In genomic region chr2:27476303-27477192, GRCm38 (mm10) we compare ENCODE assay signal across 8 mouse cellular contexts. TPM values are rescaled to one million over a fixed set of nuclear protein-coding genes. Genes with fewer than 3 reads are reported as not detected.
A peak's percentile ranks its signal among the peaks of the same experiment; 100 is the strongest.
DNase-seq lines count a peak whose midpoint lies in the region; ATAC-seq lines count a peak whose summit lies in the region.

No protein-coding gene starts in this region.

- H3K9ac ChIP-seq in neural tube, embryonic 11.5 days (ENCODE audit: low read length) = peak overlapping the region; percentile 98
- peak overlapping the region; percentile 68 for H3K9ac ChIP-seq in hindbrain, embryonic 12.5 days
- H3K9ac ChIP-seq in liver, embryonic 16.5 days (ENCODE audit: low read depth, low read length) = peak overlapping the region; percentile 86

- DNase-seq in neural tube, embryonic 11.5 days (ENCODE audit: low spot score) = no peak
- DNase-seq in neural tube, embryonic 10.5 days (ENCODE audit: extremely low spot score, low spot score) = no peak
- no peak for DNase-seq in embryonic facial prominence, embryonic 10.5 days (ENCODE audit: low spot score)
- peak; percentile 51 for DNase-seq in testis, postnatal 10 days (ENCODE audit: low spot score)
- no peak for DNase-seq in urinary bladder, postnatal 25 days (ENCODE audit: low spot score)
- DNase-seq in right cerebral cortex, adult 18-20 months = no peak

- peaks cover 23% of the 10 kb centered on the region for H3K4me1 ChIP-seq in neural tube, embryonic 11.5 days (ENCODE audit: control insufficient read depth, insufficient read depth, low read length)
- peaks cover 39% of the 10 kb centered on the region for H3K4me1 ChIP-seq in embryonic facial prominence, embryonic 10.5 days
- peaks cover 38% of the 10 kb centered on the region for H3K4me1 ChIP-seq in hindbrain, embryonic 12.5 days
- peaks cover 37% of the 10 kb centered on the region for H3K4me1 ChIP-seq in liver, embryonic 16.5 days (ENCODE audit: control insufficient read depth, low read depth, low read length)

- peak overlapping the region; percentile 98 for H3K4me3 ChIP-seq in neural tube, embryonic 11.5 days (ENCODE audit: low read depth, low read length)
- H3K4me3 ChIP-seq in embryonic facial prominence, embryonic 10.5 days = peak overlapping the region; percentile 99
- peak overlapping the region; percentile 98 for H3K4me3 ChIP-seq in hindbrain, embryonic 12.5 days
- H3K4me3 ChIP-seq in liver, embryonic 16.5 days (ENCODE audit: low read depth, low read length) = peak overlapping the region; percentile 80

- H3K27ac ChIP-seq in neural tube, embryonic 11.5 days (ENCODE audit: low read depth, low read length) = peak overlapping the region; percentile 76
- H3K27ac ChIP-seq in embryonic facial prominence, embryonic 10.5 days (replicated peaks) = peak overlapping the region; percentile 98
- peak overlapping the region; percentile 91 for H3K27ac ChIP-seq in hindbrain, embryonic 12.5 days
- peak overlapping the region; percentile 96 for H3K27ac ChIP-seq in liver, embryonic 16.5 days (ENCODE audit: low read length)

- peak overlapping the region; percentile 70 for H3K4me2 ChIP-seq in neural tube, embryonic 11.5 days (ENCODE audit: low read depth)
- H3K4me2 ChIP-seq in hindbrain, embryonic 12.5 days (replicated peaks) = peak overlapping the region; percentile 61
- H3K4me2 ChIP-seq in liver, embryonic 16.5 days (ENCODE audit: low read depth, low read length) = peak overlapping the region; percentile 89

- no peak for ATAC-seq in neural tube, embryonic 11.5 days (ENCODE audit: insufficient read depth, low FRiP score, low TSS enrichment)
- ATAC-seq in hindbrain, embryonic 12.5 days (ENCODE audit: low FRiP score) = no peak
- ATAC-seq in liver, embryonic 16.5 days (ENCODE audit: low read depth) = no peak

- no peaks in the 10 kb centered on the region for H3K27me3 ChIP-seq in neural tube, embryonic 11.5 days (ENCODE audit: control insufficient read depth, insufficient read depth, low read length)
- H3K27me3 ChIP-seq in embryonic facial prominence, embryonic 10.5 days (replicated peaks; ENCODE audit: low read depth, poor library complexity, severe bottlenecking) = no peaks in the 10 kb centered on the region
- H3K27me3 ChIP-seq in hindbrain, embryonic 12.5 days = no peaks in the 10 kb centered on the region
- no peaks in the 10 kb centered on the region for H3K27me3 ChIP-seq in liver, embryonic 16.5 days (ENCODE audit: control insufficient read depth, insufficient read depth, low read depth, low read length)

- no peaks in the 10 kb centered on the region for H3K36me3 ChIP-seq in neural tube, embryonic 11.5 days (ENCODE audit: control insufficient read depth, insufficient read depth, low read length)
- peaks cover 21% of the 10 kb centered on the region for H3K36me3 ChIP-seq in embryonic facial prominence, embryonic 10.5 days (replicated peaks)
- H3K36me3 ChIP-seq in hindbrain, embryonic 12.5 days = 0 out of 2 replicates have a peak, but pooled peaks cover 8% of the 10 kb centered on the region
- H3K36me3 ChIP-seq in liver, embryonic 16.5 days (ENCODE audit: control insufficient read depth, insufficient read depth) = no peaks in the 10 kb centered on the region

- no peaks in the 10 kb centered on the region for H3K9me3 ChIP-seq in neural tube, embryonic 11.5 days (ENCODE audit: control insufficient read depth, low read length)
- H3K9me3 ChIP-seq in embryonic facial prominence, embryonic 10.5 days = no peaks in the 10 kb centered on the region
- no peaks in the 10 kb centered on the region for H3K9me3 ChIP-seq in hindbrain, embryonic 12.5 days (replicated peaks)
- H3K9me3 ChIP-seq in liver, embryonic 16.5 days (replicated peaks; ENCODE audit: control insufficient read depth, low read length) = no peaks in the 10 kb centered on the region

- WGBS in neural tube, embryonic 11.5 days = 31% methylated on average over 11 of the region's 11 CpGs
- WGBS in embryonic facial prominence, embryonic 10.5 days = 36% methylated on average over 11 of the region's 11 CpGs
- 30% methylated on average over 11 of the region's 11 CpGs for WGBS in hindbrain, embryonic 12.5 days
- WGBS in liver, embryonic 16.5 days (ENCODE audit: insufficient replicate concordance) = 33% methylated on average over 11 of the region's 11 CpGs

RNA-seq across cellular contexts. Expression of gene Brd3, which starts 30.9 kb away (rescaled TPM):
- polyA plus RNA-seq in neural tube, embryonic 11.5 days (2014; fragmentation: Nextera tagmentation; extraction: Ambion mirVana) = 198 and 204 TPM in 2 replicates
- 189 and 195 TPM in 2 replicates for polyA plus RNA-seq in embryonic facial prominence, embryonic 10.5 days (2016; fragmentation: Nextera tagmentation; extraction: Ambion mirVana)
- polyA plus RNA-seq in hindbrain, embryonic 12.5 days (2016; fragmentation: Nextera tagmentation; extraction: Ambion mirVana) = 134 and 141 TPM in 2 replicates
- 21.5 and 24.3 TPM in 2 replicates for polyA plus RNA-seq in liver, embryonic 16.5 days (2015; fragmentation: Nextera tagmentation; extraction: Ambion mirVana)

RNA-seq across cellular contexts. Expression of gene Brd3os, which starts 34.4 kb away (rescaled TPM):
- 15.8 and 16.2 TPM in 2 replicates for polyA plus RNA-seq in neural tube, embryonic 11.5 days (2014; fragmentation: Nextera tagmentation; extraction: Ambion mirVana)
- 8.8 and 8.9 TPM in 2 replicates for polyA plus RNA-seq in embryonic facial prominence, embryonic 10.5 days (2016; fragmentation: Nextera tagmentation; extraction: Ambion mirVana)
- 18.9 and 19.3 TPM in 2 replicates for polyA plus RNA-seq in hindbrain, embryonic 12.5 days (2016; fragmentation: Nextera tagmentation; extraction: Ambion mirVana)
- 0.32 and 0.67 TPM in 2 replicates for polyA plus RNA-seq in liver, embryonic 16.5 days (2015; fragmentation: Nextera tagmentation; extraction: Ambion mirVana)

RNA-seq across cellular contexts. Expression of gene Wdr5, which starts 38.4 kb away (rescaled TPM):
- 64.5 and 69.1 TPM in 2 replicates for polyA plus RNA-seq in neural tube, embryonic 11.5 days (2014; fragmentation: Nextera tagmentation; extraction: Ambion mirVana)
- 81.5 and 86.2 TPM in 2 replicates for polyA plus RNA-seq in embryonic facial prominence, embryonic 10.5 days (2016; fragmentation: Nextera tagmentation; extraction: Ambion mirVana)
- polyA plus RNA-seq in hindbrain, embryonic 12.5 days (2016; fragmentation: Nextera tagmentation; extraction: Ambion mirVana) = 51.4 and 55.3 TPM in 2 replicates
- 22.2 and 22.4 TPM in 2 replicates for polyA plus RNA-seq in liver, embryonic 16.5 days (2015; fragmentation: Nextera tagmentation; extraction: Ambion mirVana)

RNA-seq across cellular contexts. Expression of gene Vav2, which starts 49.7 kb away (rescaled TPM):
- polyA plus RNA-seq in neural tube, embryonic 11.5 days (2014; fragmentation: Nextera tagmentation; extraction: Ambion mirVana) = 15.0 and 17.3 TPM in 2 replicates
- polyA plus RNA-seq in embryonic facial prominence, embryonic 10.5 days (2016; fragmentation: Nextera tagmentation; extraction: Ambion mirVana) = 10.3 and 11.3 TPM in 2 replicates
- polyA plus RNA-seq in hindbrain, embryonic 12.5 days (2016; fragmentation: Nextera tagmentation; extraction: Ambion mirVana) = 23.0 and 23.6 TPM in 2 replicates
- polyA plus RNA-seq in liver, embryonic 16.5 days (2015; fragmentation: Nextera tagmentation; extraction: Ambion mirVana) = 4.9 and 5.9 TPM in 2 replicates
